Mouse (Mus musculus): Measurements from ENCODE around the gene Slc10a3. TPM values are rescaled to one million over a fixed set of nuclear protein-coding genes. Genes with fewer than 3 reads are reported as not detected.

Slc10a3 gene
- polyA plus RNA-seq, 1 experiment from 2014 or later = 8.3 TPM

Other genes with a start within 250 kb of the Slc10a3 start
- gene Opn1mw, start 245.9 kb downstream of the Slc10a3 start, polyA plus RNA-seq (2015; fragmentation: Nextera tagmentation; extraction: Ambion mirVana) = not detected in 2 replicates
- gene Mecp2, start 238.0 kb downstream of the Slc10a3 start, polyA plus RNA-seq (2015; fragmentation: Nextera tagmentation; extraction: Ambion mirVana) = 14.9 and 15.6 TPM in 2 replicates
- not detected in 2 replicates for gene Tex28, start 205.5 kb downstream of the Slc10a3 start, polyA plus RNA-seq (2015; fragmentation: Nextera tagmentation; extraction: Ambion mirVana)
- 0.10 TPM in 1 of 2 replicates, not detected in the other for gene Tktl1, start 196.1 kb downstream of the Slc10a3 start, polyA plus RNA-seq (2015; fragmentation: Nextera tagmentation; extraction: Ambion mirVana)
- 126 and 133 TPM in 2 replicates for gene Flna, start 123.5 kb downstream of the Slc10a3 start, polyA plus RNA-seq (2015; fragmentation: Nextera tagmentation; extraction: Ambion mirVana)
- 13.7 and 17.9 TPM in 2 replicates for gene Emd, start 118.7 kb downstream of the Slc10a3 start, polyA plus RNA-seq (2015; fragmentation: Nextera tagmentation; extraction: Ambion mirVana)
- gene Rpl10, start 102.5 kb downstream of the Slc10a3 start, polyA plus RNA-seq (2015; fragmentation: Nextera tagmentation; extraction: Ambion mirVana) = 482 and 489 TPM in 2 replicates
- 96.3 and 104 TPM in 2 replicates for gene Taz, start 91.4 kb downstream of the Slc10a3 start, polyA plus RNA-seq (2015; fragmentation: Nextera tagmentation; extraction: Ambion mirVana)
- gene Dnase1l1, start 91.0 kb downstream of the Slc10a3 start, polyA plus RNA-seq (2015; fragmentation: Nextera tagmentation; extraction: Ambion mirVana) = 2.8 and 3.1 TPM in 2 replicates
- 202 and 229 TPM in 2 replicates for gene Atp6ap1, start 76.3 kb downstream of the Slc10a3 start, polyA plus RNA-seq (2015; fragmentation: Nextera tagmentation; extraction: Ambion mirVana)
- 950 and 1,103 TPM in 2 replicates for gene Gdi1, start 68.4 kb downstream of the Slc10a3 start, polyA plus RNA-seq (2015; fragmentation: Nextera tagmentation; extraction: Ambion mirVana)
- gene Fam50a, start 60.3 kb downstream of the Slc10a3 start, polyA plus RNA-seq (2015; fragmentation: Nextera tagmentation; extraction: Ambion mirVana) = 68.2 and 68.8 TPM in 2 replicates
- 66.5 and 87.4 TPM in 2 replicates for gene Plxna3, start 44.3 kb downstream of the Slc10a3 start, polyA plus RNA-seq (2015; fragmentation: Nextera tagmentation; extraction: Ambion mirVana)
- gene Lage3, start 19.7 kb downstream of the Slc10a3 start, polyA plus RNA-seq (2015; fragmentation: Nextera tagmentation; extraction: Ambion mirVana) = 68.0 and 81.6 TPM in 2 replicates
- 75.8 and 76.8 TPM in 2 replicates for gene Ubl4a, start 131 bp downstream of the Slc10a3 start, polyA plus RNA-seq (2015; fragmentation: Nextera tagmentation; extraction: Ambion mirVana)
- gene Fam3a, start 19.9 kb upstream of the Slc10a3 start, polyA plus RNA-seq (2015; fragmentation: Nextera tagmentation; extraction: Ambion mirVana) = 34.6 and 36.4 TPM in 2 replicates
- 19.8 and 25.8 TPM in 2 replicates for gene Ikbkg, start 19.9 kb upstream of the Slc10a3 start, polyA plus RNA-seq (2015; fragmentation: Nextera tagmentation; extraction: Ambion mirVana)
- gene G6pdx, start 55.8 kb upstream of the Slc10a3 start, polyA plus RNA-seq (2015; fragmentation: Nextera tagmentation; extraction: Ambion mirVana) = 60.7 and 64.5 TPM in 2 replicates
- gene Gm6880, start 108.0 kb upstream of the Slc10a3 start, polyA plus RNA-seq (2015; fragmentation: Nextera tagmentation; extraction: Ambion mirVana) = not detected in 2 replicates
- gene Olfr1326-ps1, start 201.5 kb upstream of the Slc10a3 start, polyA plus RNA-seq (2015; fragmentation: Nextera tagmentation; extraction: Ambion mirVana) = not detected in 2 replicates
- not detected in 2 replicates for gene Olfr1325, start 219.3 kb upstream of the Slc10a3 start, polyA plus RNA-seq (2015; fragmentation: Nextera tagmentation; extraction: Ambion mirVana)

Data from forebrain, embryonic 16.5 days (tissue).